Mouse (Mus musculus): ENCODE measurements around the gene Cacna2d3.

DNA sequence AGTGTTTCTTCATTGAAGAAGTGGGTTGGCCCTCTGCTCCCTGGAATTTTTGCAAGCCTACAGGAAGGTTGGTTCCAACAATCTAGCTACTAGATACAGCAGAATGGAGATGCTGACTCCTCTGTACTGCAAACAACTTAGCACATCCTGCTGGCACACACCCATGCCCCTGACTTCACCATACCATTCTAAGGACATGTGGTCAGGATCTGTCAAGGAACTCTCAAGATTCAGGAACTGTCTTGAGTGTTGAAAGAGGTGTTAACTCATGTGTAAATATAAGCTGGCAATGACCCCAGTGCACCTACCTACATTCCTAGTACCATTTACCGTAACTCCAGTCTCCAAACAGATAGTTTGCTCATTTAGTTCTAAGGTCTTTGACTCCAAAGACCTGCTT, 461.0 kb downstream of the Cacna2d3 start:
- no peak for TF ChIP-seq GATA1 (IDR thresholded peaks at IDR 0.05; ENCODE audit: borderline replicate concordance, low read length)
- no peak for TF ChIP-seq FLI1 (IDR thresholded peaks at IDR 0.05; ENCODE audit: low read length)

All from megakaryocyte, embryonic 14.5 days (primary cell).